Mouse (Mus musculus) hematopoietic stem cell, adult 5-6 weeks (primary cell): ENCODE measurements around the gene Capg. TPM values are rescaled to one million over a fixed set of nuclear protein-coding genes. Genes with fewer than 3 reads are reported as not detected.

Experiments used
- ATAC-seq, 2 experiments: fragments of 125-278 bp in 1 of 2; replicated peaks in 1 of 2; 2 replicates each; pipeline ENCODE4 v1.8.0; 2016 to 2017; ENCODE audit warnings: inconsistent platforms in 2 of 2, mild to moderate bottlenecking in 2 of 2, moderate number of reproducible peaks in 2 of 2, low read depth in 1 of 2, moderate TSS enrichment in 1 of 2; ENCODE audit not compliant: low FRiP score in 2 of 2, poor library complexity in 2 of 2, severe bottlenecking in 2 of 2, insufficient read depth in 1 of 2, low TSS enrichment in 1 of 2
- total RNA-seq: library from RNA; stranded (forward); fragments of 172-1452, 232-1000 nt; gene quantifications from 2 replicates; pipeline ENCODE4 v1.2.3, GENCODE M21; 2017

The Capg gene
- total RNA-seq, 1 experiment from 2014 or later: 61.1 TPM

DNA sequence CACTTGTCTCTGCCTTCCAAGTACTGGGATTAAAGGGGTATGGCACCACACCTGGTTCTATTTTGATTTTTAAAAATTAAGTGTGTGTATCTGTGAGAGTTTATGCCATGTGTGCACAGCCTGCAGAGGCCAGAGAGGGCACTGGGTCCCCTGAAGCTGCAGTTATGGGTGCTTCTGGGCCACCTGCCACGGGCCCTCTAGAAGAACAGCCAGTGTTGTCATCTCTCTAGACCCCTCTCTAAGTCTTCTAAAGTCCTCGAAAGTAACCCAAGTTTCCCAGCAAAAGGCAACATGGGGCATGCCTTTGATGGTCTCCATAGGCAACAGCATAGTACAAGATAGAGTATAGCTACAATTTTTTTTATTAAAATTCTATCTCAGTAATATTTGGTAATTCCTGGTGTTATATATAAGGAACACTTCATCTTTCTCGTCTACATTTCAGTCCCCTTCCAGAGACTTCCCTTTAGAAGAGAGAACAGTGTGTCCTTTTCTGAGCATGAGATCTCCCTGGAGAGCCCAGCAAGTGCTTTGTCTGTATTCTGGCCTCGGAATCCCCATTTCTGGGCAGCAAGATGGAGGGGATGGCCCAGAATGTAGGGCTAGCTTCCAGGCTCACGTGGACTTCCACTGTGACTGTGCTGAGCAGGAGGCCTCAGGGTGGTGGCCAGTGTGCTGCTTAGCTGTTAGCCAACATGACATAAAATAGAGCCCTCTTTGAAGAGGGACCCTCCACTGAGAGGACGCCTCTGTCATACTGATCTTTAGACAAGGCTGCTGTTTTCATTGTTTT is 49.0 kb downstream of the Capg start:
- no peak for ATAC-seq

DNA sequence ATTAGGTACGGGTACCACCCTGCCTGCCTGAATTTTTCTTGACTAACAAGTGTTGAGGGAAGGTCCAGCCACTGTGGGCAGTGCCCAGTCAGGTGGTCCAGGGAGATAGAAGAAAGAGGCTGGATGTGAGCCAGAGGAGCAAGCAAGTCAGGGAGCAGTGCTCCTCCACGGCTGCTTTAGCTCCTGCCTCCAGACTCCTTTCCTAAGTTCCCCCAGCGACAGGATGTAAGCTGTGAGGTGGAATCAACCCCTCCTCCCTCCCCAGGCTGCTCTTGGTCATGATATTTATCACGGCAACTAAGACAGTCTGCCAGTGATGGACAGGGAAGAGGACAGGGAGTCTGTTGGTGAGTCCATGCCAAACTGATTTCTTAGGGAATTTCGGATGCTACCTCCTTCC is 49.7 kb downstream of the Capg start:
- no peak for ATAC-seq

DNA sequence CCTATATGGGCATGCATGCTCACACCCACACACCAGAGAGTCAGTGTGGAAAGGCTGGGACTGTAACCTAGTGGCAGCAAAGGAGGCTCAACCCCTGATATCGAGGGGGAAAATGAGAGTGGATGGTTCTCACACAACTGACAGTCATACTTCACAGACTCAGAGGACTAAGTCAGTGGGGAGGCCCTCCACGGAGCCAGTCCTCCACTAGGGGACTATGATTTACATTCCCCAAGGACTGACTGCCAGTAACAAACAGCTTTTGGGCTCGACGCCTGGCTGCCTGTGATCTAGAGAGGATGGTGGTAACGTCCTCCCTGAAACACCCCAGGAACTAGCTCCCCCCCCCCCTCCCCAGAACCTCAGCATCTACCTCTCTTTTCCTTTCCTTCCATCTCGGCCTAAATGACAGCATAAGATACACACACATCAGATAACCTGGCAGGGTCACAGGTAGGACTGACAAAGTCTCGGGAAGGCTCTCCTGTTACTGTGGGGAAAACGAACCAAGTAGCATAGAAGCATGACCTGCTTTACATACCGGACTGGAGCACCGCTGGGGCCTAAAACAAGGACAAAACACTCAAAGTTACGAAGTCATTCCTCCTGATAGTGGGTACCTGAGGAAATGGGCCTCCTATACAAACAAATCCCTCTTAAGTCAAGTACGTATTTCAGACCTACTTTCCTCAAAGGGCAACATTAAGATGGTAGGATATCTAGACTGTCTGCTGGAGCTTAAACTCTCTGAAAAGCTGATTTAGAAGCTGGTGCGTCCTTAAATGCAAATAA is 53.1 kb downstream of the Capg start:
- no peak for ATAC-seq

DNA sequence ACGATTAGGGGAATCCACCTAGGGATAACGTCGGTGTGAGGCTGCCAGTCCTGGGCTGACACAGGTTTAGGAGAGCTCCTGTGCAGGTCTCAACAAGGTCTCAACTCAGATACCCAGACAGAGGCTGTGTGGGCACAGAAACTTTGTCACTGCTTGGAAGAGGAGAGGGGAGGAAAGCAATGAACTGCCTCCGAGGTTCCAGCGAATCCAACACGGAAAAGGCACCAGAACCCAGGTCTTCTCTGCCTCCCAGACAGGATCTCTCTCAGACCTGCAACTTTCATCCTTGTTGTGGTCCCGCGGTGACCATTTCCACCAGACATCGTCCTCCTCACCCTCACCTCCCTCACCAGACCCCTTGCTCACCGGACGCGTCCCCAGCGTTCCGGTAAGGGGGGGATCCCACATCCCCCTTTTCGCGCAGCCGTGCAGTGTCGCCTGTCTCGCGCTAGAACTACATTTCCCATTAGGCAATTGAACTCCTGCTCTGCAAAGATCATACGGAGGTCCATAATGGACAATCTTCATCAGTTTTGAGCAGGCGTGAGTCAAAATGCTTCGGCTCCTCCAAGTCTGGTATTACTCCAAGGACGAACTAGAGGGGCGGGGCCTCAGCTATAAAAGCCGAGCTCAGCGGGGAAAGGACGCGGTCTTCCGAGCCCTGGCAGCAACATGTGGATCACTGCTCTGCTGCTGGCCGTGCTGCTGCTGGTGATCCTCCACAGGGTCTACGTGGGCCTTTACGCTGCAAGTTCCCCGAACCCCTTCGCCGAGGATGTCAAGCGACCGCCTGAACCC is 54.0 kb downstream of the Capg start, which contains the start of the genes Elmod3 and Retsat:
TSS of gene Elmod3 (minus strand) at position 458 of the 798 bp plus-strand sequence.
TSS of gene Retsat (plus strand) at position 520 of the 798 bp plus-strand sequence.
- peak; percentile 80 to 85 for ATAC-seq

DNA sequence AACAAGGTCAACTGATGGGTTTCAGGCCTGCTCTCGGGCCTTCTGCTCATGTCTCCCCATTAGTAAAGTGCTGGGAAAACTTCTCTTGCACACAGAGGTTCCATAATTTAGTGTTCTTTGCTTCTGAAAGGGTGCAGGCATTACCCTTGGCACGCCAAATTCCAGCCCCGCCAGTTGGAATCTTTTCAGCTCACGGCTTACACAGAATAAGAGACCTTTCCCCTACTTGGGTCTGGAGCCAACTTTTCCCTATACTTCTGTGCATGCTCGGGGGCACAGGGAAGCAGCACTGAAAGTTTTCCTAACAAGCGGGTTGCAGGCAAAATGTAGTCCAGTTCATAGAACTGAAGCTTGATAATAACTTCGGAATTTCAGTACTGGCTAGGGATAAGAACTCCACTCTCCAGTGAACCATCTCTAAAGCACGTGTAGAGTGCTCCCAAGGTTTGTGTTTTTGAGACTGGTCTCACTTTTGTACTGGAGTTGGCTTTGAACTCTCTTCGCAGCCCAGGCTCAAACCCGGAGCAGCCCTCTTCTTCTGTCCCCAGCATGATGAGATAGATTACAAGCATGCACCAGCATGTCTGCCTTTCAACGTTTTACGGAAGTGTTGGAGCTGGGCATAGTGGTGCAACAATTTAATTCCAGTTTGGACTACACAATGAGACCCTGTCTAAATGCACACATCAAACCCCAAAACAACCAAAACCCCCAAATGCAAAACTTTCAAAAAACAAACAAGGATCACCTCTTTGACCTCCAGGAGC is 54.8 kb downstream of the Capg start:
- ATAC-seq: no peak

DNA sequence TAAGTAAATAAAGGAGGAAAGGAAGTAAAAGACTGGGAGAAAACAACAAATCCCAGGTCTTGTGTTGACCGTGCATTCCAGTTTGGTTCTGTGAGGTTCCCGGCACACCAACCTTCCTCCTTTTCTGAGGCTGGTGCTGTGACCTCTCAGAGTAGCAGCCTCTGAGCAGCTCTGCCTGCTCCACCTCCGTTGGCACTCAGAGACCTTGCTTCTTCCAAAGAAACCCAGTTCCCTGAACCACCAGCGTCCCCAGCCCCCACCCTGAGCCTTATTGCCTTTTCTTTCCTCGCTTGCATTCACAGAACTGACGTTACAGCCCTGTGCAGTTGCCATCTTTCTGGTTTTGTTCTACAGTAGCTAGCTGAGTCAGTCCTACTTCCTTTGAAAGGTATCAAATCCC is 56.0 kb downstream of the Capg start:
- no peak for ATAC-seq

DNA sequence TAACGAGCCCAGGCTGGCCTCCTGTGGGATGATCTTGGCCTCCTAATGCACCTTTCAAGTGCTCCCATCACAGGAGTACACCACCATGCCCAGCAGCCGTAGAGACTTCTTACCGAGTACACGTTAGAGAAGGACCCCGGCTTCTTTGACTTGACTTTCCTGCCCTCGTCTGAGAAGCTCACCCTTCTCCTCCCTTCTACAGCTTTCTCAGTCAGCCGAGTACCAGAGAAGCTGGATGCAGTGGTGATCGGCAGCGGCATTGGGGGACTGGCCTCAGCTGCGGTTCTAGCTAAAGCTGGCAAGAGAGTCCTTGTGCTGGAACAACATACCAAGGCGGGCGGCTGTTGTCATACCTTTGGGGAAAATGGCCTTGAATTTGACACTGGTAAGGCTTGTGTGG is 56.6 kb downstream of the Capg start:
- no peak for ATAC-seq

DNA sequence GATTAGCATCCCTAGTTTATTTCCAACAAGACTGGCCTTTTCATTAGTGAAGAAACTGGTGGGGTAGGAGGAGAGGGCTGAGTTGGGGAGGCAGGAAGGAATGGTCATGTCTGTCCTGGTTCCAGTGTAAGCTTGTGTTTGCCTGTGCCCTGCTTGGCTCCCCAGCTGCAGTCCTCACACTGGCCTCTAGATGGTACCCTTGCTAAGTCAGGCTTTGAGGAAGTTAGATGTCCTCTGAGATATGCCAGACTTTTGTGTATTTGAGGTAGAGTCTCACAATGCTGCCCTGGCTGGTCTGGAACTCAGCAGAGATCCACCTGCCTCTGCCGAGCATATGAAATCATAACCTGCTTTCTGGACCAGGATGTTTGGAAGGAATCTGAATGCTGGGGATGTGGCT is 57.5 kb downstream of the Capg start:
- peak; percentile 65 to 72 for ATAC-seq

DNA sequence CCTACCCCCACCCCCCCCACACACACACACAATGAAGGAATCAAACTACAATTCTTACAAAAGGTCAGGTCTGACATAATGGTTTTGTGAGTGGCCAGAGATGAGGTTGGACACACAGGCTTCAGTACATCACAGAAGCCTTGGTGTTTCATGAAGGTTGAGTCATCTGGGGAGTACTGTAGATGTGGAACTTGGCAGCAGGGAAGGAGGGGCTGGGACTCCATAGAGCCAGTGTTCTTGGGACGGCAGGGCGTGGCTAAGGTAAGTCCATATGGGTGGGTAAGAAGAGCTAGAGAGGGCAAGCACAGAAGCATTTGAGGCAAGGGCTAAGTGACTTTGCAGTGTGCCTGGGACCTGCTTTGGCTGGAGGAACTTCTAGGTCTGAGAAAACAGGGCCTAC is 59.9 kb downstream of the Capg start:
- ATAC-seq: no peak

DNA sequence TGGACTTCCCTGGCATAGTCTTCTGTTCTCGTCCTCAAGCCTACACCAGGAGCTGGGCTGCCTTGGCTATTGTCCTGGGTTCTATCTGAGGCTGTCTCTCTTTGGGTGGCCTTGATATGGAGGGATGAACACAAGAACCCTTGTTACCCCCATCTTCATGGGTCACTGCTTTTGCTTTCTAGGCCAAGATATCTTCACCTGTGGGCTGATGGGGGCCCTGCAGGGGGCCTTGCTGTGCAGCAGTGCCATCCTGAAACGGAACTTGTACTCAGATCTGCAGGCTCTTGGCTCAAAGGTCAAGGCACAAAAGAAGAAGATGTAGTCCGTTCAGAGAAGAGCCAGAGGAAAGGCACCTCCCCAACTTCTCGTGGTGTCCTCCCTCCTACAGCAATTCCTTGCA is 62.9 kb downstream of the Capg start:
- ATAC-seq: no peak

DNA sequence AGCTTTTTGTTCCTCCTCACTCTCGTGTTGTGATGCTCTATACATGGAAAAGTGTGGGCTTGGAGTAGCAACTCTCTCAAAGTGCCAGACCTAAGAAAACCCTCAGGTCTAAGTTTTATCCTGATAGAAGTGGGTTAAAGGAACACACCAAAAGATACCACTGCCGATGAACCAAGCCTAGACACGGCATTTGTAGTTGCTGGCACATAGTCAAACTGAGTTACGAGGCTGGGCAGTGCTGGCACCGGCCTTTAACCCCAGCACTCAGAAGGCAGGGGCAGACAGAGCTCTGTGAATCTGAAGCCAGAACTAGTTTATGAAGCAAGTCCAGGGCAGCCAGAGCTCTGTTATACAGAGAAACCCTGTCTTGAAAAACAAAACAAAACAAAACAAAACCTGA is 63.5 kb downstream of the Capg start:
- ATAC-seq: no peak

DNA sequence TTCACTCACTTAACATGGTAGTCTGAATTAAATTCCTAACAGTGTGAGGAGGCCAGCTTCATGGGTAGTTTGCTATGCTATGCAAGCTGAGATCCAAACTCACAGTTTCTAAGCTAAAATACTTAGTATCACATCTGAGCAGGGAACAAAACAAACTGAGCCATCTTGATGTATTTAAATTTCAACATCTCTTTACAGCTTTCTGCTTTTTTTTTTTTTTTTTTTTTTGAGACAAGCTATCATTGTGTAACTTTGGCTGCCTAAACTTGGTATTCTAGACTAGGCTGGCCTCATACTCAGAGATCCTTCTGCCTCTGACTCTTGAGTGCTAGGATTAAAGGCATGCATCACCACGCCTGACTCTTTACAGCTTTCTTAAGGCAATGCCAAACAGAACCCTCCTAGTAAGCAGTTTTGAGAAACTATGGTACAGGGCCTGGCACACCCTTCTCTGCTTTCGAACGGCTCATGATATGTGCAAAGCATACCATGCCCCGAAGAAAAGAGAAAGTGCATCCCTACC is 64.5 kb downstream of the Capg start:
- ATAC-seq: no peak

DNA sequence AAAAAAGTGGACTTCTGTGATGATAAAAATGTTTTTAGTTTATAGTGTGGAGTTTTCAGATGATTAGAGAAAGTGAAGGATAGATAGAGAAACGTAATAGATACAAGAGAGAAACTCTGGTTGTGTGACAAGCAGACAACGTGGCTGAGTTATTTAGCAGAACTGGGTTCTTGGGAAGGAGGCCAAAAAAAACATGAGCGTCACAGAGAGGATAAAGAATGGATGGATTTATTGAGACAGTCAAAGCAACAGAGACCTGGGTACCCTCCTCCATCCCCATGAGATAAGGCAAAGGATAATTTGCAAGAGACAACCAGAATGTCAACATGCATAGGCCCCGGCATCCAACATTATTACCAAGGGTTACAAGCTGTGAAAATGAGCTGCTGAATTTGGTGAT is 66.1 kb downstream of the Capg start:
- ATAC-seq: no peak

Other genes with a start within 250 kb of the Capg start
- not detected in 2 replicates for gene Sftpb, start 239.8 kb upstream of the Capg start, total RNA-seq
- gene Usp39, start 199.2 kb upstream of the Capg start, total RNA-seq: 66.7 and 82.2 TPM in 2 replicates
- 23.4 and 24.6 TPM in 2 replicates for gene 0610030E20Rik, start 197.1 kb upstream of the Capg start, total RNA-seq
- 1.1 and 1.2 TPM in 2 replicates for gene Tmem150a, start 188.9 kb upstream of the Capg start, total RNA-seq
- 55.9 and 56.8 TPM in 2 replicates for gene Rnf181, start 177.4 kb upstream of the Capg start, total RNA-seq
- gene Vamp5, start 163.9 kb upstream of the Capg start, total RNA-seq: 57.2 and 59.8 TPM in 2 replicates
- gene Vamp8, start 153.7 kb upstream of the Capg start, total RNA-seq: 270 and 419 TPM in 2 replicates
- 9.4 and 9.8 TPM in 2 replicates for gene Ggcx, start 130.1 kb upstream of the Capg start, total RNA-seq
- gene Mat2a, start 104.8 kb upstream of the Capg start, total RNA-seq: 168 and 256 TPM in 2 replicates
- not detected in 2 replicates for gene Sh2d6, start 22.7 kb upstream of the Capg start, total RNA-seq
- 7.6 and 9.8 TPM in 2 replicates for gene Elmod3, start 54.0 kb downstream of the Capg start, total RNA-seq
- gene Retsat, start 54.1 kb downstream of the Capg start, total RNA-seq: 12.4 and 17.1 TPM in 2 replicates
- 93.9 and 95.8 TPM in 2 replicates for gene Tgoln1, start 72.6 kb downstream of the Capg start, total RNA-seq
- 0.25 and 0.50 TPM in 2 replicates for gene Tcf7l1, start 244.9 kb downstream of the Capg start, total RNA-seq